8 mouse cellular contexts compared by ENCODE assay signal in genomic region chr12:54203656-54204045, GRCm38 (mm10). TPM values are rescaled to one million over a fixed set of nuclear protein-coding genes. Genes with fewer than 3 reads are reported as not detected.
DNase-seq lines count a peak whose midpoint lies in the region; ATAC-seq and TF ChIP-seq lines count a peak whose summit lies in the region.

Gene Egln3, minus strand, starts transcription at chr12:54203860.

- TF ChIP-seq CTCF in ES-Bruce4 (IDR thresholded peaks at IDR 0.05; ENCODE audit: low read depth, low read length), result no peak
- TF ChIP-seq CTCF in lung, embryonic 14.5 days (IDR thresholded peaks at IDR 0.05; ENCODE audit: low read depth), result no peak

- H3K4me2 ChIP-seq in lung, embryonic 14.5 days, result peak within 1 kb of the TSS; percentile 98
- peak within 1 kb of the TSS; percentile 99 for H3K4me2 ChIP-seq in neural tube, embryonic 15.5 days

- peak within 1 kb of the TSS; percentile 84 for H3K4me3 ChIP-seq in ES-Bruce4 (ENCODE audit: low read depth, low read length)
- peak within 1 kb of the TSS; percentile 70 for H3K4me3 ChIP-seq in lung, embryonic 14.5 days (ENCODE audit: low read depth, low read length)
- peak within 1 kb of the TSS; percentile 59 for H3K4me3 ChIP-seq in neural tube, embryonic 15.5 days (replicated peaks)

- H3K27me3 ChIP-seq in ES-Bruce4 (ENCODE audit: control insufficient read depth, insufficient read depth, low read length, poor library complexity, severe bottlenecking), result no peaks in the 10 kb centered on the region
- peaks cover 17% of the 10 kb centered on the region; the same call in 1 of the 2 replicates for H3K27me3 ChIP-seq in lung, embryonic 14.5 days (ENCODE audit: insufficient read depth, low read length)
- peaks cover 18% of the 10 kb centered on the region for H3K27me3 ChIP-seq in neural tube, embryonic 15.5 days (replicated peaks)

- ATAC-seq in lung, embryonic 14.5 days (ENCODE audit: insufficient read depth), result peak; percentile 87
- ATAC-seq in neural tube, embryonic 15.5 days (ENCODE audit: low FRiP score), result peak; percentile 81

- H3K9me3 ChIP-seq in ES-Bruce4 (replicated peaks; ENCODE audit: control insufficient read depth, insufficient read depth, low read length, poor library complexity, severe bottlenecking), result no peaks in the 10 kb centered on the region
- no peaks in the 10 kb centered on the region for H3K9me3 ChIP-seq in lung, embryonic 14.5 days (ENCODE audit: low read depth, low read length)
- H3K9me3 ChIP-seq in neural tube, embryonic 15.5 days (replicated peaks), result no peaks in the 10 kb centered on the region

- H3K36me3 ChIP-seq in ES-Bruce4 (ENCODE audit: control insufficient read depth, insufficient read depth, low read length, poor library complexity, severe bottlenecking), result no peaks in the 10 kb centered on the region
- no peaks in the 10 kb centered on the region for H3K36me3 ChIP-seq in lung, embryonic 14.5 days (ENCODE audit: insufficient read depth)
- no peaks in the 10 kb centered on the region for H3K36me3 ChIP-seq in neural tube, embryonic 15.5 days

- H3K4me1 ChIP-seq in ES-Bruce4 (ENCODE audit: control insufficient read depth, insufficient read depth, low read length), result peaks cover 2% of the 10 kb centered on the region
- no peaks in the 10 kb centered on the region; the same call in 1 of the 2 replicates for H3K4me1 ChIP-seq in lung, embryonic 14.5 days (ENCODE audit: insufficient read depth)
- peaks cover 20% of the 10 kb centered on the region for H3K4me1 ChIP-seq in neural tube, embryonic 15.5 days

- DNase-seq in cerebellum, adult 11-12 months, result peak; percentile 22
- DNase-seq in forelimb bud, embryonic 11.5 days (ENCODE audit: low read depth, low spot score), result peak; percentile 74
- peak; percentile 95 for DNase-seq in heart, postnatal 4 days
- peak; percentile 22 to 49 for DNase-seq in layer of hippocampus, adult 8-10 months (ENCODE audit: low spot score in 2 of 2)
- peak; percentile 94 for DNase-seq in lung, embryonic 14.5 days
- DNase-seq in testis, postnatal 14 days (ENCODE audit: low spot score), result peak; percentile 79

- TF ChIP-seq POLR2A in ES-Bruce4 (IDR thresholded peaks at IDR 0.05; ENCODE audit: insufficient read depth, low read length), result no peak

- peak within 1 kb of the TSS; percentile 36 for H3K9ac ChIP-seq in ES-Bruce4 (ENCODE audit: low read depth, poor library complexity, severe bottlenecking)
- H3K9ac ChIP-seq in lung, embryonic 14.5 days, result peak within 1 kb of the TSS; percentile 70
- H3K9ac ChIP-seq in neural tube, embryonic 15.5 days (replicated peaks), result peak within 1 kb of the TSS; percentile 61

- WGBS in lung, embryonic 14.5 days, result under 1% methylated on average over 25 of the region's 25 CpGs
- under 1% methylated on average over 25 of the region's 25 CpGs for WGBS in neural tube, embryonic 15.5 days

- no peak for TF ChIP-seq EP300 in ES-Bruce4 (IDR thresholded peaks at IDR 0.05; ENCODE audit: insufficient read depth, low read depth, low read length)

- no peak within 1 kb of the TSS for H3K27ac ChIP-seq in ES-Bruce4 (ENCODE audit: insufficient read depth, low read length)
- H3K27ac ChIP-seq in lung, embryonic 14.5 days (ENCODE audit: low read depth), result peak within 1 kb of the TSS; percentile 58; the same call in 1 of the 2 replicates
- H3K27ac ChIP-seq in neural tube, embryonic 15.5 days (replicated peaks), result peak within 1 kb of the TSS; percentile 63

RNA-seq across cellular contexts. Expression of gene Egln3, which starts in this region (rescaled TPM):
- polyA plus RNA-seq in ES-Bruce4 (2011; ENCODE audit: insufficient read depth, insufficient read length, low read depth, missing spikeins), result 19.2 and 20.0 TPM in 2 replicates
- 10 to 100 TPM; 38.0 to 44.1 TPM for total RNA-seq in heart, postnatal 4 days (2021)
- 1 to 10 TPM; 4.4 to 7.1 (median 5.3) TPM for total RNA-seq in layer of hippocampus, adult 8-10 months (2022)
- 11.4 and 15.5 TPM in 2 replicates for polyA plus RNA-seq in lung, embryonic 14.5 days (2014; fragmentation: Nextera tagmentation; extraction: Ambion mirVana)
- polyA plus RNA-seq in neural tube, embryonic 15.5 days (2015; fragmentation: Nextera tagmentation; extraction: Ambion mirVana), result 6.6 and 11.8 TPM in 2 replicates

Comparison
In these comparisons a context has a peak if more than half of its experiments do, and no peak if none do; other contexts are left out.
1. RNA of gene Egln3 (total RNA-seq): 38.0 to 44.1 TPM in heart, postnatal 4 days; 4.4 to 7.1 TPM in layer of hippocampus, adult 8-10 months; every median in the first group is over 4 times any median in the second.
2. DNase-seq: peak in every context shown above with its lines; median percentile 95 in heart, postnatal 4 days; 94 in lung, embryonic 14.5 days; 79 in testis, postnatal 14 days; 74 in forelimb bud, embryonic 11.5 days; 36 in layer of hippocampus, adult 8-10 months; 22 in cerebellum, adult 11-12 months.
3. Peak in every context shown above with its lines, with median percentiles within 50 percentile points of each other: H3K4me3 ChIP-seq and H3K9ac ChIP-seq.